Mouse (Mus musculus) hindlimb bud, embryonic 11.5 days (tissue): ENCODE results near the gene Fam168a.

Experiments
- DNase-seq: peaks from one replicate; pipeline ENCODE4 v3.0.0-alpha.2; 2012; ENCODE audit warnings: low read depth, low spot score; ENCODE audit errors: extremely low spot score

Fam168a gene

GRCm38 (mm10) chr7:100706143-100706841, at the start of gene Fam168a:
Fam168a (plus strand) TSS chr7:100706635.
- peak; percentile 89 for DNase-seq

GRCm38 (mm10) chr7:100656739-100657138, 49.7 kb upstream of the Fam168a start:
- DNase-seq: no peak

GRCm38 (mm10) chr7:100658093-100658578, 48.3 kb upstream of the Fam168a start:
- no peak for DNase-seq

- no peak for DNase-seq
Observed at GRCm38 (mm10) chr7:100661264-100661663, 45.2 kb upstream of the Fam168a start.

GRCm38 (mm10) chr7:100662231-100662630, 44.2 kb upstream of the Fam168a start, which contains the start of gene Plekhb1:
Plekhb1 (minus strand) TSS chr7:100662414.
- DNase-seq: no peak

GRCm38 (mm10) chr7:100663190-100663589, 43.2 kb upstream of the Fam168a start:
- DNase-seq: peak; percentile 92

GRCm38 (mm10) chr7:100663729-100664304, 42.6 kb upstream of the Fam168a start:
- no peak for DNase-seq

GRCm38 (mm10) chr7:100670646-100671045, 35.8 kb upstream of the Fam168a start:
- no peak for DNase-seq

GRCm38 (mm10) chr7:100673452-100673851, 33.0 kb upstream of the Fam168a start:
- no peak for DNase-seq

- DNase-seq: no peak
Observed at GRCm38 (mm10) chr7:100674941-100675340, 31.5 kb upstream of the Fam168a start.

GRCm38 (mm10) chr7:100678052-100678451, 28.4 kb upstream of the Fam168a start:
- DNase-seq: no peak

GRCm38 (mm10) chr7:100678948-100679880, 27.2 kb upstream of the Fam168a start:
- DNase-seq: no peak

GRCm38 (mm10) chr7:100681132-100681531, 25.3 kb upstream of the Fam168a start:
- no peak for DNase-seq

GRCm38 (mm10) chr7:100683241-100683640, 23.2 kb upstream of the Fam168a start:
- DNase-seq: no peak

- no peak for DNase-seq
Observed at GRCm38 (mm10) chr7:100684081-100684480, 22.4 kb upstream of the Fam168a start.

- peak; percentile 57 for DNase-seq
Observed at GRCm38 (mm10) chr7:100684538-100684937, 21.9 kb upstream of the Fam168a start.

GRCm38 (mm10) chr7:100685061-100686030, 21.1 kb upstream of the Fam168a start:
- peak; percentile 42 for DNase-seq

GRCm38 (mm10) chr7:100688471-100688870, 18.0 kb upstream of the Fam168a start:
- DNase-seq: no peak

- DNase-seq: no peak
Observed at GRCm38 (mm10) chr7:100693199-100693598, 13.2 kb upstream of the Fam168a start.
